Mouse (Mus musculus): ENCODE data around the gene Fibcd1. TPM values are rescaled to one million over a fixed set of nuclear protein-coding genes. Genes with fewer than 3 reads are reported as not detected.

Gene Fibcd1
- polyA plus RNA-seq, 1 experiment from 2014 or later = 0.04 TPM

DNA sequence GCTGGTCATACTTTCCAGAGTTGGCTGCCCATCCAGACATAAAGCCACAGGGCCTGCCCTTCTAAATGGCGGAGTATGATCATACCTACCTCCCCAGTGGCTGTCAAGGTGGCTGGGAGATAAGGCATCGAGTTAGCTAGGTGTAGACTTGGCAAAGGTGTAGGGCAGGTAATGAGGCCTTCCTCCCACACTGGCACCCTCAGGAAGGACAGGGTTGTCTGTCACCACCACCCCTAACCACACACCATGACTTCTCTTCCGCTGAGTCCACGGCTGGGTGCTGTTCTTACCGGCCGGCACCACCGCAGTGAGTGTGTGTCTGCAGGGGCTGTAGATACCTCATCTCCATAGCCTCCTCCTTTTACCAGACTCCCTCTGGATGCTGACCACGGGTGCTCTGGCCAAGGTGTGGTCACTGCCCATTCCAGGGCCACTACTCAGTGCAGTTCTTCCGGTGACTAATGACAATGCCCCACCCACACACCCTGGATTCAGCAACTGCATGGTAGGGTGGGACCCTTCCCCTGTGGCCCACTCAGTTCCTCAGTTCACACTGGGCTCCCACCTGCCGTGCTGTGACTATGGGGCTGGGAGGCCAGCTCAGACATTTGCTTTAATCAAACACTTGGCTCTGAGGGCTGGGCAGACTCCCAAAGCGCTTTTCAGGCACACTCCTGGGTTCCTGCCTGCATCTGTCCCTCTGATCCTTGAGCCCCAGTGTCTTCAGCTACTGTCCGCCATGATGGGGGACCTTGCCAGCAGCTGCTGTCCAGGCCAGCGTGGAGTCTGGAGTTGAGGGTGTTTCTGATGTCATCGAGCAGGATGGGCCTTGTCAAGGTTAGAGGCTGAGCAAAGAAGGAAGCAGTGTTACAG lies 34.5 kb downstream of the Fibcd1 start:
- no peaks in the 10 kb centered on the region for H3K9me3 ChIP-seq (replicated peaks; ENCODE audit: control insufficient read depth, low read length)
- no peak overlapping the region for H3K4me3 ChIP-seq (ENCODE audit: low read depth, low read length)
- no peak for ATAC-seq (ENCODE audit: low read depth)
- no peak overlapping the region for H3K9ac ChIP-seq (ENCODE audit: low read depth, low read length)
- 56% methylated on average over 14 of the region's 14 CpGs for WGBS (ENCODE audit: insufficient replicate concordance)
- peaks cover 8% of the 10 kb centered on the region for H3K27me3 ChIP-seq (ENCODE audit: control insufficient read depth, insufficient read depth, low read depth, low read length)
- H3K4me1 ChIP-seq (ENCODE audit: control insufficient read depth, low read depth, low read length) = peaks cover 4% of the 10 kb centered on the region; the same call in 1 of the 2 replicates
- H3K4me2 ChIP-seq (ENCODE audit: low read depth, low read length) = no peak overlapping the region
- no peaks in the 10 kb centered on the region for H3K36me3 ChIP-seq (ENCODE audit: control insufficient read depth, insufficient read depth)
- H3K27ac ChIP-seq (ENCODE audit: low read length) = no peak overlapping the region

DNA sequence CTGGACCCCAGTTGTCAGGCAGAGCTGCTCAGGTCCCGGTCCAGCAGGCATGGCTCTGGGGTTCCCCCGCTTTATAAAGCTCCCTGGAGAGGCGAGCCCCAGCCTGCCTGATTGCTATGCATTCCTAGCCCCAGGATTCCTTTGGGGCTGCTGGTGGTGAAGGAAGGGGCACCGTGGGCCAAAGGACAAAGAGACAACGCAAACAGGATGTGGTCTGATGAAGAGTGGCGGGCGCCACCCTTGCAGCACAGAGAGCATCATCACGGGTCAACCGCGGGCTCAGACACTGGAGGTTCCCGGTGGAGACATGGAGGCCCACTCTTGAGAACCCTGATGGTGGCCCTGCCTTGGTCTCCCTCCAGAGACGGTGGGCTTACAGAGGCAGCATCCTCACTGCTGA lies 35.4 kb downstream of the Fibcd1 start, which contains the start of gene Qrfp:
Qrfp (minus strand) TSS at position 137 of the 400 bp plus-strand sequence.
- Histone ChIP-seq H3K27ac (ENCODE audit: low read length) (no peak within 1 kb of the TSS), H3K4me2 (ENCODE audit: low read depth, low read length) (no peak within 1 kb of the TSS), H3K9ac (ENCODE audit: low read depth, low read length) (no peak within 1 kb of the TSS), H3K4me3 (ENCODE audit: low read depth, low read length) (no peak within 1 kb of the TSS), H3K9me3 (replicated peaks; ENCODE audit: control insufficient read depth, low read length) (no peaks in the 10 kb centered on the region), H3K27me3 (ENCODE audit: control insufficient read depth, insufficient read depth, low read depth, low read length) (peaks cover 8% of the 10 kb centered on the region), H3K36me3 (ENCODE audit: control insufficient read depth, insufficient read depth) (no peaks in the 10 kb centered on the region), H3K4me1 (ENCODE audit: control insufficient read depth, low read depth, low read length) (peaks cover 4% of the 10 kb centered on the region; the same call in 1 of the 2 replicates)
- no peak for ATAC-seq (ENCODE audit: low read depth)
- whole genome bisulfite sequencing (ENCODE audit: insufficient replicate concordance) = 18% methylated on average over 12 of the region's 12 CpGs

DNA sequence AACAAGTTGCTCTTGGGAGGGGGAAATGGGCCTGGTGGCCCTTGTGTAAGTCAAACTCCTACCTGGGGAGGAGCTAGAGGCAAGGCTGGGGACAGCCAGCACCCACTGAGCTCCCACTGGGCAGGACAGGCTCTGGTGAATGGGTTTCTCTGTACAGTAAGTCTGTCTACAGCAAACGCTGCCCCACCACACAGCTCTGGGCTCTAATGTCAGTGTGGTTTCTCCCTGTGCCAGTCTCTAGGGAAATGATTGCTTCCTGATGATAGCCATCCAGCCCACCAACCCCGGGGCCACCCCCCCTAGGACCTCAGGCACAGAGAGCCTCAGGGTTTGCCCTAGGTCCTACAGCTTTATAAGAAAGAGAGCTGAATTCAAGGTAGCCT lies 36.5 kb downstream of the Fibcd1 start:
- Histone ChIP-seq H3K9ac (ENCODE audit: low read depth, low read length) (no peak overlapping the region), H3K27ac (ENCODE audit: low read length) (no peak overlapping the region), H3K4me2 (ENCODE audit: low read depth, low read length) (no peak overlapping the region), H3K36me3 (ENCODE audit: control insufficient read depth, insufficient read depth) (no peaks in the 10 kb centered on the region), H3K9me3 (replicated peaks; ENCODE audit: control insufficient read depth, low read length) (no peaks in the 10 kb centered on the region), H3K4me1 (ENCODE audit: control insufficient read depth, low read depth, low read length) (peaks cover 4% of the 10 kb centered on the region; the same call in 1 of the 2 replicates), H3K4me3 (ENCODE audit: low read depth, low read length) (no peak overlapping the region), H3K27me3 (ENCODE audit: control insufficient read depth, insufficient read depth, low read depth, low read length) (peaks cover 8% of the 10 kb centered on the region)
- no peak for ATAC-seq (ENCODE audit: low read depth)
- WGBS (ENCODE audit: insufficient replicate concordance) = 10% methylated on average over 2 of the region's 2 CpGs

DNA sequence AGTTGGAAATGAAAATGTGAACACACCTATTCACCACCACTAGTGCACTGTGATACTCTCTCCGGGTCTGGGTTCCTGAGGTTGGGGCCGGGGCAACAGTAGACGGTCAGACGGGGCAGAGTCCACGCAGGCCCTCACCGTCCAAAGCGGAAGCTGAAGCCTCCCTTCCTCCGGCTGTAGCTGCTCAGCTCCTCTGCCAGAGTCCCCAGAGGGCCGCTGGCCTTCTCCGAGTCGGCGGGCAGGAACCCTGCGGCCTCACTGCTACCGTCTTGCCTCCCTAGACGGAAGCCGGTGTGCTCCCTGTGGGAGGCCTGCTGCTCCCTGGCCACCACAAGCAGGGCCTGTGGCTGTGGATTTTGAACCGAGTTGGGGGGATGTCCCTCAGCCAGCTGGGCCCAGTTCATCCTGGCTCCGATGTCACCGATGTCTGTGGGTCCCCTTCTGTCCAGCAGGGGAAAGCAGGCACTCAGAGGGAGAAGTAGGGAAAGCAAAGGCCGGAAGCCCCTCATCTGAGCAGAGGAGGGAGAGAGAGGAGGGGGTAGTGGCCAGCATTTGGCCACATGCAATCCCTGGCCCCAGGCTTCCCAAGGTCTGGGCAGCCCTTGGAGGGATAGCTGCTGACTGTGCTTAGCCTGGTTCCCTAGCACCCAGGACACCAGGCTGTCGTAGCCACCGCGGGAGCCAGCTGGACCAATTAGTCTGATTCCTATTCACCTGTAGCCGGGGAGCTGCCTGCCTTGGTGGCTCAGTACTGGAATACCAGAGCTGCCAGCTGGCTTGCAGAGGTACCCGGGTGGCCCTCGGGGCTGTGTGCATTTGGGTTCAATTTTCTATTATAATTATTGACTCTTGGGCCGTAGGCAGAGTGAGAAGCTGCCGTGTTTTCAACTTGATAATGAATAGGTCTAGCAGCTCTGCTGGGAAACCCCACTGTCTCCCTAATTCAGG lies 37.1 kb downstream of the Fibcd1 start:
- WGBS (ENCODE audit: insufficient replicate concordance) = 43% methylated on average over 28 of the region's 28 CpGs
- Histone ChIP-seq H3K9me3 (replicated peaks; ENCODE audit: control insufficient read depth, low read length) (no peaks in the 10 kb centered on the region), H3K4me2 (ENCODE audit: low read depth, low read length) (no peak overlapping the region), H3K4me3 (ENCODE audit: low read depth, low read length) (no peak overlapping the region), H3K4me1 (ENCODE audit: control insufficient read depth, low read depth, low read length) (peaks cover 4% of the 10 kb centered on the region; the same call in 1 of the 2 replicates), H3K27me3 (ENCODE audit: control insufficient read depth, insufficient read depth, low read depth, low read length) (peaks cover 8% of the 10 kb centered on the region), H3K9ac (ENCODE audit: low read depth, low read length) (no peak overlapping the region), H3K36me3 (ENCODE audit: control insufficient read depth, insufficient read depth) (no peaks in the 10 kb centered on the region), H3K27ac (ENCODE audit: low read length) (no peak overlapping the region)
- peak; percentile 58 for ATAC-seq (ENCODE audit: low read depth)

DNA sequence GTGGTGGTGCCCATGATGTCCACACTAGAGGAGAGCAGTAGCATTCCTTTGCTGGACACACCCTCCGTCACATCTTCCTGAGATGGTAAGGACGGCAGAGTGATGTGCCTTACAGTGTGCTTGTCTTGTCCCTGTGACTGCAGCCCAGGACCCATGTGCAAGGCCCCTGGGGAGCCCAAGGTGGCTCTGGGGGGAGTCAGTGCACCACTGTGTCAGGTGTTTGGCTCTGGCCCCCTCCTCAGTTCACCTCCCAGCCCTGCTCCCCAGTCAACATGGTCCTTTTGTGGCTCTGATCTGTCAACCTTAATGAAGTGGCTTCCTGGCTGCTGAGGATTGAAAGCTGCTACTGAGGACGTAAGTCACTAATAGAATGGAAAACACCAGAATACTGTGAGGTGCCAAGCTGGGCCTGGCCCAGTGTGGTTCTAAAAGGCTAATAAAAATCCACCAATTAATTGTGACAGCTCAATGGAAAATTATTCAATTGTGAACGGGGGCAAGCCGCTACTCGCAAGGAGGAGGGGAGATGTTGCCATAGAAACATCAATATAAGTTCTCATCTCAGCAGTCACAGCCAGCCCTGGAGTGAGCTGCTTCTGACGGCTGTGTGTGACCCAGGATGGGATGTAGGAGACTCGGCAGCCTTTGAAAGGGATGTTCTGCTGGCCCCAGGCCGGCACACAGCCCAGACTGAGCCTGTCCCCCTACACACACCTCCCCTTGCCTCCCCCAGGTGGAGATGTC lies 39.0 kb downstream of the Fibcd1 start:
- no peak overlapping the region for H3K9ac ChIP-seq (ENCODE audit: low read depth, low read length)
- H3K9me3 ChIP-seq (replicated peaks; ENCODE audit: control insufficient read depth, low read length) = no peaks in the 10 kb centered on the region
- peaks cover 8% of the 10 kb centered on the region for H3K27me3 ChIP-seq (ENCODE audit: control insufficient read depth, insufficient read depth, low read depth, low read length)
- WGBS (ENCODE audit: insufficient replicate concordance) = 53% methylated on average over 9 of the region's 9 CpGs
- no peak overlapping the region for H3K4me3 ChIP-seq (ENCODE audit: low read depth, low read length)
- peaks cover 3% of the 10 kb centered on the region; the same call in 1 of the 2 replicates for H3K36me3 ChIP-seq (ENCODE audit: control insufficient read depth, insufficient read depth)
- H3K4me1 ChIP-seq (ENCODE audit: control insufficient read depth, low read depth, low read length) = peaks cover 4% of the 10 kb centered on the region; the same call in 1 of the 2 replicates
- no peak overlapping the region for H3K27ac ChIP-seq (ENCODE audit: low read length)
- no peak for ATAC-seq (ENCODE audit: low read depth)
- H3K4me2 ChIP-seq (ENCODE audit: low read depth, low read length) = no peak overlapping the region

DNA sequence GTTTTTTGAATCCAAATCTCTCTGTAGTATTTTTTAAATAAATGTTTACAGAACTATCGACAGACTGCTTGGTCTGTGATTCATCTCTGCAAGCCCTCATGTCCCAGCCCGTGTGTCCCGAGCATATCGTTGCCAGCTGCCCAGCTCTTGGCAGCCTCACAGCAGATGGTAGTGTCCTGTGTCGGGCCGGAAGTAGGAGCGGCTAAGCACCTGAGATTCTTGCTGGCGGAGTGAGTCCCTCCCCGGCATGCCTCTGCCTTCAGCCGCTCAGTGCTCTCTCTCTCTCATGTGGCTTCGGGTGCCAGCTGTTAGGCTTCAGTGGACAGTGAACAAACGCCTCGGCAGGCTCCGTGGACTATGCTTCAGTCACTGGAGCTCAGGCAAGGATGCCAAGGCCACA lies 42.3 kb downstream of the Fibcd1 start:
- H3K9me3 ChIP-seq (replicated peaks; ENCODE audit: control insufficient read depth, low read length) = no peaks in the 10 kb centered on the region
- no peaks in the 10 kb centered on the region for H3K27me3 ChIP-seq (ENCODE audit: control insufficient read depth, insufficient read depth, low read depth, low read length)
- peaks cover under 1% of the 10 kb centered on the region; the same call in 1 of the 2 replicates for H3K4me1 ChIP-seq (ENCODE audit: control insufficient read depth, low read depth, low read length)
- H3K36me3 ChIP-seq (ENCODE audit: control insufficient read depth, insufficient read depth) = peaks cover 9% of the 10 kb centered on the region
- ATAC-seq (ENCODE audit: low read depth) = no peak
- H3K27ac ChIP-seq (ENCODE audit: low read length) = no peak overlapping the region
- no peak overlapping the region for H3K9ac ChIP-seq (ENCODE audit: low read depth, low read length)
- H3K4me3 ChIP-seq (ENCODE audit: low read depth, low read length) = no peak overlapping the region
- WGBS (ENCODE audit: insufficient replicate concordance) = 76% methylated on average over 14 of the region's 14 CpGs
- H3K4me2 ChIP-seq (ENCODE audit: low read depth, low read length) = no peak overlapping the region

DNA sequence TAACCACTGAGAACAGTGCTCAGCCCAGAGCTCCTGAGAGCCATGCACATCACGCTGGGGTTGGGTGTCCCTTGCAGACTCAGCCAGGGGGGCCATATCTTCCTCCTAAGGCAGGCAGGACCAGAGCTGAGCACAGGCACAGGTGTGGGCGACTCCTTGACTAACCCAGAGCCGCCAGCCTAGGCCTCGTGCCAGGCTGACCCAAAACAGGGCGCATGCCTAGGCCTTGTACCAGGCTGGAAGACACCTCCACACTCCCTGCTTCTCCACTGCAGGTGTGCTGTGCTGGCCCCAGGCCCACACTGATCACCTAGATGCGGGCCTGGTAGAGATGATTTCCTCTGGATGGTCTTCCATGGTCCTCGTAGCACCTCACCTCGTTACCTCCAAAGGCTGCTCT lies 43.0 kb downstream of the Fibcd1 start:
- no peaks in the 10 kb centered on the region for H3K4me1 ChIP-seq (ENCODE audit: control insufficient read depth, low read depth, low read length)
- H3K27me3 ChIP-seq (ENCODE audit: control insufficient read depth, insufficient read depth, low read depth, low read length) = no peaks in the 10 kb centered on the region
- H3K4me2 ChIP-seq (ENCODE audit: low read depth, low read length) = no peak overlapping the region
- H3K36me3 ChIP-seq (ENCODE audit: control insufficient read depth, insufficient read depth) = peaks cover 11% of the 10 kb centered on the region
- no peak overlapping the region for H3K4me3 ChIP-seq (ENCODE audit: low read depth, low read length)
- no peak overlapping the region for H3K9ac ChIP-seq (ENCODE audit: low read depth, low read length)
- no peaks in the 10 kb centered on the region for H3K9me3 ChIP-seq (replicated peaks; ENCODE audit: control insufficient read depth, low read length)
- no peak overlapping the region for H3K27ac ChIP-seq (ENCODE audit: low read length)
- WGBS (ENCODE audit: insufficient replicate concordance) = 80% methylated on average over 8 of the region's 8 CpGs
- no peak for ATAC-seq (ENCODE audit: low read depth)

DNA sequence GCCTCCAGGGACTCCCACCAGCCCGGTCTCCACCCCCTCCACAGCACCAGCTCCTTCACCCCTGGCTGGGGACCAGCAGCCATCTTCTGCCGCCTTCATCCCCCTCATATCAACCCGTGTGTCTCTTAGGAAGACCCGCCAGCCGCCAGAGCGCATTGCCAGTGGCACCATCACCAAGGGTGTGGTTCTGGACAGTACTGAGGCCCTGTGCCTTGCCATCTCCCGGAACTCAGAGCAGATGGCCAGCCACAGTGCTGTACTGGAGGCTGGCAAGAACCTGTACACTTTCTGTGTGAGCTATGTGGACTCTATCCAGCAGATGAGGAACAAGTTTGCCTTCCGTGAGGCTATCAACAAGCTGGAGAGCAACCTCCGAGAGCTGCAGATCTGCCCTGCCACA lies 44.4 kb downstream of the Fibcd1 start:
- Histone ChIP-seq H3K4me2 (ENCODE audit: low read depth, low read length) (no peak overlapping the region), H3K27ac (ENCODE audit: low read length) (no peak overlapping the region), H3K9ac (ENCODE audit: low read depth, low read length) (no peak overlapping the region), H3K4me3 (ENCODE audit: low read depth, low read length) (no peak overlapping the region), H3K27me3 (ENCODE audit: control insufficient read depth, insufficient read depth, low read depth, low read length) (no peaks in the 10 kb centered on the region), H3K9me3 (replicated peaks; ENCODE audit: control insufficient read depth, low read length) (no peaks in the 10 kb centered on the region), H3K36me3 (ENCODE audit: control insufficient read depth, insufficient read depth) (peaks cover 17% of the 10 kb centered on the region), H3K4me1 (ENCODE audit: control insufficient read depth, low read depth, low read length) (no peaks in the 10 kb centered on the region)
- WGBS (ENCODE audit: insufficient replicate concordance) = 81% methylated on average over 9 of the region's 9 CpGs
- no peak for ATAC-seq (ENCODE audit: low read depth)
